Mouse (Mus musculus) embryonic fibroblast, embryonic 13.5 days (primary cell): ENCODE measurements around the gene Ddr2. TPM values are rescaled to one million over a fixed set of nuclear protein-coding genes. Genes with fewer than 3 reads are reported as not detected.

Source experiments
- H3K27ac ChIP-seq: 2 replicates; pipeline ENCODE4 v1.5.1; 2012; ENCODE audit warnings: low read length, control low read depth, inconsistent platforms; ENCODE audit not compliant: insufficient read depth
- H3K4me1 ChIP-seq: 2 replicates; pipeline ENCODE4 v1.6.1; 2011; ENCODE audit warnings: low read length; ENCODE audit not compliant: control insufficient read depth, insufficient read depth
- H3K4me3 ChIP-seq: 2 replicates; pipeline ENCODE4 v1.5.1; 2011; ENCODE audit warnings: mild to moderate bottlenecking, control low read depth, low read length; ENCODE audit not compliant: insufficient read depth
- CTCF ChIP-seq: IDR thresholded peaks from 2 replicates; pipeline ENCODE4 v1.5.1; 2011; ENCODE audit warnings: mild to moderate bottlenecking, control low read depth, low read length, moderate library complexity, borderline replicate concordance; ENCODE audit not compliant: insufficient read depth
- POLR2A ChIP-seq: IDR thresholded peaks from 2 replicates; pipeline ENCODE4 v1.6.1; 2011; ENCODE audit warnings: low read depth, mild to moderate bottlenecking, control low read depth, low read length, moderate library complexity
- polyA plus RNA-seq: library from polyadenylated mRNA; stranded (reverse); fragments of >200 nt; gene quantifications from 2 replicates; pipeline ENCODE4 v1.2.4, GENCODE M21; 2011; ENCODE audit warnings: low read depth; ENCODE audit not compliant: missing spikeins, insufficient read length

Ddr2 gene
- polyA plus RNA-seq, 1 experiment = 299 TPM

- H3K4me1 ChIP-seq = peaks cover 3% of the 10 kb centered on the region; the same call in 1 of the 2 replicates
- TF ChIP-seq POLR2A (no peak), CTCF (no peak)
- H3K27ac ChIP-seq = no peak overlapping the region
- H3K4me3 ChIP-seq = no peak overlapping the region
Measured at GRCm38 (mm10) chr1:169946004-169946403, 164.6 kb downstream of the Ddr2 start.

- TF ChIP-seq CTCF (no peak), POLR2A (no peak)
- Histone ChIP-seq H3K4me1 (no peaks in the 10 kb centered on the region), H3K4me3 (no peak overlapping the region), H3K27ac (no peak overlapping the region)
Measured at GRCm38 (mm10) chr1:169939345-169939744, 171.2 kb downstream of the Ddr2 start.

GRCm38 (mm10) chr1:169934005-169934725 lies 176.4 kb downstream of the Ddr2 start:
- no peak overlapping the region for H3K4me3 ChIP-seq
- TF ChIP-seq POLR2A (no peak), CTCF (no peak)
- H3K27ac ChIP-seq = no peak overlapping the region
- H3K4me1 ChIP-seq = no peaks in the 10 kb centered on the region

GRCm38 (mm10) chr1:169932122-169932746 lies 178.3 kb downstream of the Ddr2 start:
- no peak for TF ChIP-seq CTCF
- no peak for TF ChIP-seq POLR2A
- H3K27ac ChIP-seq = no peak overlapping the region
- H3K4me3 ChIP-seq = no peak overlapping the region
- no peaks in the 10 kb centered on the region for H3K4me1 ChIP-seq

- H3K27ac ChIP-seq = no peak overlapping the region
- TF ChIP-seq POLR2A (no peak), CTCF (no peak)
- H3K4me1 ChIP-seq = no peaks in the 10 kb centered on the region
- H3K4me3 ChIP-seq = no peak overlapping the region
Measured at GRCm38 (mm10) chr1:169931698-169932097, 178.9 kb downstream of the Ddr2 start.

- no peak for TF ChIP-seq POLR2A
- no peak for TF ChIP-seq CTCF
Measured at GRCm38 (mm10) chr1:169928454-169928971, 182.0 kb downstream of the Ddr2 start, which contains the start of gene Ccdc190. Gene Ccdc190 (plus strand): TSS chr1:169928648.

GRCm38 (mm10) chr1:169927753-169928369 lies 182.7 kb downstream of the Ddr2 start:
- Histone ChIP-seq H3K4me3 (no peak overlapping the region), H3K4me1 (no peaks in the 10 kb centered on the region), H3K27ac (no peak overlapping the region)
- no peak for TF ChIP-seq CTCF
- no peak for TF ChIP-seq POLR2A

More at GRCm38 (mm10) chr1:169928454-169928971, 182.0 kb downstream of the Ddr2 start, which contains the start of gene Ccdc190:
- Histone ChIP-seq H3K4me3 (no peak within 1 kb of the TSS), H3K4me1 (no peaks in the 10 kb centered on the region), H3K27ac (no peak within 1 kb of the TSS)

GRCm38 (mm10) chr1:169924567-169924966 lies 186.0 kb downstream of the Ddr2 start:
- H3K4me1 ChIP-seq = no peaks in the 10 kb centered on the region
- no peak overlapping the region for H3K27ac ChIP-seq
- H3K4me3 ChIP-seq = no peak overlapping the region
- TF ChIP-seq CTCF = no peak
- TF ChIP-seq POLR2A = no peak

Other genes starting within 250 kb of the Ddr2 start
- gene Ccdc190, start 182.1 kb downstream of the Ddr2 start, polyA plus RNA-seq = not detected in 2 replicates
- 33.7 and 49.1 TPM in 2 replicates for gene Hsd17b7, start 141.5 kb downstream of the Ddr2 start, polyA plus RNA-seq
- gene Uap1, start 64.2 kb upstream of the Ddr2 start, polyA plus RNA-seq = 56.9 and 59.0 TPM in 2 replicates
- gene Uhmk1, start 104.6 kb upstream of the Ddr2 start, polyA plus RNA-seq = 42.9 and 51.9 TPM in 2 replicates
- gene Sh2d1b2, start 122.0 kb upstream of the Ddr2 start, polyA plus RNA-seq = not detected in 2 replicates
- gene Sh2d1b1, start 166.6 kb upstream of the Ddr2 start, polyA plus RNA-seq = 0.19 and 0.75 TPM in 2 replicates
- 0.89 and 1.5 TPM in 2 replicates for gene Gm7694, start 195.6 kb upstream of the Ddr2 start, polyA plus RNA-seq
- not detected in 2 replicates for gene Spata46, start 198.0 kb upstream of the Ddr2 start, polyA plus RNA-seq